Comparison of ENCODE assay signal across 8 mouse cellular contexts in the genomic region with DNA sequence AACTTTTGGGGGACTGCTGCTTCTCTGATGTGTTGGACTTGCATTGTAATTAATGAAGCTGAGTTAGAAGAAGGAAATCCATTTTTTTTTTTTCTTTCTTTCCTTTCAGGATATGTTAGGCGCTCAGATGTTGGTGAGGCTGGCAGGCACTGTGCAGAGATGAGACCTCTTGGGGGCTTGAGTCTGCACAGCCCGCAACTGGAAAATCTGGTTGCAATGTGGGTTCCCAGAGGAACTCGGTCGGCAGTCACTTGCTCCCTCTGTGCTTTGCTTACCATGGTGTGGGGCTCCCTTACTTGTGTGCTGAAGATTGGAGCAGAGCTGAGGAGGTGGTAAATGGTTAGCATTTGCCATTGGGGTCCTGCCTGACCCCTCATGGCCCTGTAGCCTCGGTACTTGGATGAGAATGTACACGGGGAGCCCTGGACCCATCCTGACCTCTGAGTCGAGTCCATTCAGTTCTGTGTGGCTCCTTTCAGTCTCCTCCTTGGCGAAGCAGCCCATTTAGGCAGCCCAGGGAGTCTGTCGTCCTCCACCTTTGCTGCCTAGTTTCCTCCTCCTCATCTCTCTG. TPM values are rescaled to one million over a fixed set of nuclear protein-coding genes. Genes with fewer than 3 reads are reported as not detected.
DNase-seq lines count a peak whose midpoint lies in the region; ATAC-seq and TF ChIP-seq lines count a peak whose summit lies in the region.

No protein-coding gene starts in this region.

- no peaks in the 10 kb centered on the region for H3K9me3 ChIP-seq in limb, embryonic 10.5 days (replicated peaks)
- no peaks in the 10 kb centered on the region for H3K9me3 ChIP-seq in neural tube, embryonic 13.5 days

- 32% methylated on average over 9 of the region's 9 CpGs for WGBS in spleen, adult 2 months
- 52% methylated on average over 9 of the region's 9 CpGs for WGBS in limb, embryonic 10.5 days
- 37% methylated on average over 9 of the region's 9 CpGs for WGBS in neural tube, embryonic 13.5 days

- peaks cover 51% of the 10 kb centered on the region; the same call in 1 of the 2 replicates for H3K4me1 ChIP-seq in spleen, adult 2 months (ENCODE audit: control insufficient read depth, insufficient read depth, insufficient read length)
- peaks cover 62% of the 10 kb centered on the region for H3K4me1 ChIP-seq in limb, embryonic 10.5 days
- peaks cover 32% of the 10 kb centered on the region for H3K4me1 ChIP-seq in neural tube, embryonic 13.5 days (replicated peaks)

- peak overlapping the region; percentile 89 for H3K27ac ChIP-seq in spleen, adult 2 months (ENCODE audit: insufficient read depth, low read length)
- peak overlapping the region; percentile 97 for H3K27ac ChIP-seq in limb, embryonic 10.5 days
- H3K27ac ChIP-seq in neural tube, embryonic 13.5 days (replicated peaks) = no peak overlapping the region

- ATAC-seq in CD4-positive, CD25-positive, alpha-beta regulatory T cell, adult 4 months = no peak
- peak; percentile 25; the same call in 1 of the 2 replicates for ATAC-seq in neural tube, embryonic 13.5 days (ENCODE audit: low read depth)

- no peaks in the 10 kb centered on the region for H3K27me3 ChIP-seq in spleen, adult 2 months (ENCODE audit: control insufficient read depth, insufficient read depth, low read length)
- no peaks in the 10 kb centered on the region for H3K27me3 ChIP-seq in limb, embryonic 10.5 days (ENCODE audit: low read depth, poor library complexity, severe bottlenecking)
- no peaks in the 10 kb centered on the region for H3K27me3 ChIP-seq in neural tube, embryonic 13.5 days

- H3K36me3 ChIP-seq in spleen, adult 2 months (ENCODE audit: control insufficient read depth, insufficient read depth, low read length) = no peaks in the 10 kb centered on the region
- H3K36me3 ChIP-seq in limb, embryonic 10.5 days = peaks cover 18% of the 10 kb centered on the region
- no peaks in the 10 kb centered on the region; the same call in 1 of the 2 replicates for H3K36me3 ChIP-seq in neural tube, embryonic 13.5 days

- no peak for TF ChIP-seq POLR2A in spleen, adult 2 months (IDR thresholded peaks at IDR 0.05; ENCODE audit: low read depth, low read length)

- H3K4me3 ChIP-seq in spleen, adult 2 months (ENCODE audit: extremely low read depth, insufficient read depth, insufficient read length) = peak overlapping the region; percentile 85
- peak overlapping the region; percentile 76 for H3K4me3 ChIP-seq in limb, embryonic 10.5 days
- H3K4me3 ChIP-seq in neural tube, embryonic 13.5 days = peak overlapping the region; percentile 63

- H3K4me2 ChIP-seq in neural tube, embryonic 13.5 days = peak overlapping the region; percentile 78

- peak; percentile 27 for DNase-seq in CD4-positive, CD25-positive, alpha-beta regulatory T cell, adult 2 months (ENCODE audit: low read depth, low spot score)
- DNase-seq in spleen, adult 2 months (ENCODE audit: low read depth in 1 of 2, low spot score in 2 of 2) = no peak
- no peak for DNase-seq in spleen, adult 12 weeks (ENCODE audit: low spot score)
- DNase-seq in limb, embryonic 10.5 days (ENCODE audit: low spot score) = no peak
- DNase-seq in urinary bladder, postnatal 25 days (ENCODE audit: low spot score) = no peak
- no peak for DNase-seq in left cerebral cortex, adult 8-10 months (ENCODE audit: low spot score in 2 of 2)

- H3K9ac ChIP-seq in neural tube, embryonic 13.5 days = peak overlapping the region; percentile 82

- TF ChIP-seq CTCF in spleen, adult 2 months (IDR thresholded peaks at IDR 0.05; ENCODE audit: extremely low read depth, insufficient read depth, insufficient read length, insufficient replicate concordance) = no peak

RNA-seq across cellular contexts. Expression of a gene that starts 0.6 kb away (rescaled TPM):
- 10 to 100 TPM; 20.8 to 32.9 TPM for polyA plus RNA-seq in CD4-positive, CD25-positive, alpha-beta regulatory T cell, adult 4 months (2017; shearing (Covaris generic))
- 13.8 and 15.8 TPM in 2 replicates for polyA plus RNA-seq in spleen, adult 2 months (2012; rRNA removed)
- polyA plus RNA-seq in limb, embryonic 10.5 days (2016; fragmentation: Nextera tagmentation; extraction: Ambion mirVana) = 12.7 and 14.4 TPM in 2 replicates
- polyA plus RNA-seq in neural tube, embryonic 13.5 days (2015; fragmentation: Nextera tagmentation; extraction: Ambion mirVana) = 3.7 and 3.8 TPM in 2 replicates
- total RNA-seq in left cerebral cortex, adult 8-10 months (2022) = 10 to 100 TPM; 11.2 to 16.2 (median 14.6) TPM

RNA-seq across cellular contexts. Expression of a gene that starts 14.6 kb away (rescaled TPM):
- polyA plus RNA-seq in CD4-positive, CD25-positive, alpha-beta regulatory T cell, adult 4 months (2017; shearing (Covaris generic)) = 100 to 1,000 TPM; 198 to 222 TPM
- 17.0 and 17.2 TPM in 2 replicates for polyA plus RNA-seq in spleen, adult 2 months (2012; rRNA removed)
- polyA plus RNA-seq in limb, embryonic 10.5 days (2016; fragmentation: Nextera tagmentation; extraction: Ambion mirVana) = 204 and 239 TPM in 2 replicates
- 450 and 499 TPM in 2 replicates for polyA plus RNA-seq in neural tube, embryonic 13.5 days (2015; fragmentation: Nextera tagmentation; extraction: Ambion mirVana)
- 100 to 1,000 TPM; 131 to 157 (median 144) TPM for total RNA-seq in left cerebral cortex, adult 8-10 months (2022)

RNA-seq across cellular contexts. Expression of a gene that starts 45.8 kb away (rescaled TPM):
- not detected for polyA plus RNA-seq in CD4-positive, CD25-positive, alpha-beta regulatory T cell, adult 4 months (2017; shearing (Covaris generic))
- not detected in 2 replicates for polyA plus RNA-seq in spleen, adult 2 months (2012; rRNA removed)
- polyA plus RNA-seq in limb, embryonic 10.5 days (2016; fragmentation: Nextera tagmentation; extraction: Ambion mirVana) = not detected in 2 replicates
- polyA plus RNA-seq in neural tube, embryonic 13.5 days (2015; fragmentation: Nextera tagmentation; extraction: Ambion mirVana) = not detected in 2 replicates
- total RNA-seq in left cerebral cortex, adult 8-10 months (2022) = not detected

Comparison
In these comparisons a context has a peak if more than half of its experiments do, and no peak if none do; other contexts are left out.
1. RNA of a gene that starts 14.6 kb away (polyA plus RNA-seq): 450 to 499 TPM in neural tube, embryonic 13.5 days, 204 to 239 TPM in limb, embryonic 10.5 days and 198 to 222 TPM in CD4-positive, CD25-positive, alpha-beta regulatory T cell, adult 4 months; 17.0 to 17.2 TPM in spleen, adult 2 months; every median in the first group is over 10 times any median in the second.
2. Peak in every context shown above with its lines, with median percentiles within 50 percentile points of each other: H3K4me3 ChIP-seq.